Mouse (Mus musculus): ENCODE measurements around the gene Carns1.

DNA sequence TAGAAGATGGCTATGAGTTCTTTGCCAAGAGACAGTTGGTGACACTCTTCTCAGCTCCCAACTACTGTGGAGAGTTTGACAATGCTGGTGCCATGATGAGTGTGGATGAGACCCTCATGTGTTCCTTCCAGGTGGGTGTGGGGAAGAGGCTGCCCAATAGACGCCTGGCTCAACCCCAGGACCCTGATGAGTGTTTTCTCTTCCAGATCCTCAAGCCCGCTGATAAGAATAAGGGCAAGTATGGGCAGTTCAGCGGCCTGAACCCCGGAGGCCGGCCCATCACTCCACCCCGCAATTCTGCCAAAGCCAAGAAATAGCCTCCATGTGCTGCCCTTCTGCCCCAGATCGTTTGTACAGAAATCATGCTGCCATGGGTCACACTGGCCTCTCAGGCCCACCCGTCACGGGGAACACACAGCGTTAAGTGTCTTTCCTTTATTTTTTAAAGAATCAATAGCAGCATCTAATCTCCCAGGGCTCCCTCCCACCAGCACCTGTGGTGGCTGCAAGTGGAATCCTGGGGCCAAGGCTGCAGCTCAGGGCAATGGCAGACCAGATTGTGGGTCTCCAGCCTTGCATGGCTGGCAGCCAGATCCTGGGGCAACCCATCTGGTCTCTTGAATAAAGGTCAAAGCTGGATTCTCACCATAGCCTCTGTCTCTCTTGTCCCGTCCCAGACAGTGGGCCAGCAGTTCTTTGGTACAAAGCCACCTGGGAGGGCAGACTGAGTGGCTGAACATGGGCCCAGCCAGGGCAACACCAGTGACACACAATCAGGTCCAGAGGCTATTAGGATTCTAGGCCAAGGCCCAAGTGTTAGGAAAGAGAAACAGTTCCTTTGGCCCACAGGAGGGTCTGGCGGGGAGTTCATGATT, 19.7 kb upstream of the Carns1 start:
- TF ChIP-seq POLR2A (IDR thresholded peaks at IDR 0.05; ENCODE audit: insufficient read depth, low read depth, low read length) (no peak), CTCF (IDR thresholded peaks at IDR 0.05; ENCODE audit: insufficient read depth, low read depth, low read length) (no peak)
